Mouse (Mus musculus): ENCODE measurements around the gene Gm21119.
A peak's percentile ranks its signal among the peaks of the same experiment; 100 is the strongest.

Gm21119 gene

GRCm38 (mm10) chr8:20652976-20653375, 38.3 kb downstream of the Gm21119 start:
- peak; percentile 21 to 27 for DNase-seq (ENCODE audit: low spot score in 2 of 2)

- peak in 1 of 2 experiments; percentile 2 for DNase-seq (ENCODE audit: low spot score in 2 of 2)
These were observed 63.7 kb downstream of the Gm21119 start for GRCm38 (mm10) chr8:20678418-20678817.

Measured in thymus, postnatal 10 days (tissue).